ENCODE assay signal across 26 mouse cellular contexts in the genomic region with DNA sequence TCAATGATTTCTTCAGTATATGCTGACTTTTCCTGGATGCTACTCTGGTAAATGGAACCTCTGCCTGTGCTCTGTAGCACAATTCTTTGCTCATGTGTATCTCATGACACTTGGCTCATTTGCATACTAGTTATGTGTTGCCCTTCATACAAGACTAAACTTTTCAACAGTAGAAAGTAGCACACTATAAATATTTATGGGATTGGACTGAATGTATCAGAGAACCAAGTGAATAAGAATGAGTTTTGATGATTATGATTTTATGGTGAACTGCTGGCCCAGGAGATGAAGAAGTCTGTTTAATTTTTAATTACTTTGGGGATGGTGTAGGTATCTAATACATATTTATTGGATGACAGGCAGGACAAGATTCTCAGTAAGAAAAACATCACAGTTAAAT.
A peak's percentile ranks its signal among the peaks of the same experiment; 100 is the strongest.
DNase-seq lines count a peak whose midpoint lies in the region; ATAC-seq and TF ChIP-seq lines count a peak whose summit lies in the region.
"Had no signal": no experiment of that assay in that cellular context is flagged by ENCODE, and none has a peak within 500 bp of the region (broad histone marks: within the 10 kb centered on the region; RNA-seq: fewer than 3 reads in every experiment).

No protein-coding gene starts in this region.

- H3K4me3 ChIP-seq in hindbrain, embryonic 14.5 days (replicated peaks; ENCODE audit: low read length) = no peak overlapping the region
- H3K4me3 ChIP-seq in hindbrain, postnatal 0 days (ENCODE audit: low read length) = no peak overlapping the region
- no peak overlapping the region for H3K4me3 ChIP-seq in midbrain, embryonic 13.5 days (replicated peaks)
- no peak overlapping the region for H3K4me3 ChIP-seq in midbrain, postnatal 0 days (ENCODE audit: low read depth, low read length)
- no peak overlapping the region for H3K4me3 ChIP-seq in midbrain, embryonic 16.5 days (ENCODE audit: low read depth, low read length)
- H3K4me3 ChIP-seq: embryonic facial prominence, embryonic 10.5 days; embryonic facial prominence, embryonic 12.5 days; forebrain, embryonic 13.5 days; forebrain, embryonic 15.5 days had no signal

- no peak for TF ChIP-seq POLR2A in brain, embryonic 14.5 days (IDR thresholded peaks at IDR 0.05; ENCODE audit: borderline replicate concordance, extremely low read depth, insufficient read depth, insufficient read length, poor library complexity, severe bottlenecking)

- H3K27me3 ChIP-seq in hindbrain, embryonic 14.5 days (ENCODE audit: control insufficient read depth, insufficient read depth, low read length) = no peaks in the 10 kb centered on the region
- no peaks in the 10 kb centered on the region for H3K27me3 ChIP-seq in hindbrain, postnatal 0 days (ENCODE audit: insufficient read depth, low read length)
- H3K27me3 ChIP-seq in midbrain, embryonic 13.5 days = no peaks in the 10 kb centered on the region
- H3K27me3 ChIP-seq in midbrain, postnatal 0 days (ENCODE audit: insufficient read depth, low read length) = no peaks in the 10 kb centered on the region
- H3K27me3 ChIP-seq in midbrain, embryonic 16.5 days (ENCODE audit: control insufficient read depth, insufficient read depth, low read depth, low read length) = no peaks in the 10 kb centered on the region
- H3K27me3 ChIP-seq: CH12.LX; embryonic facial prominence, embryonic 12.5 days; forebrain, embryonic 13.5 days; forebrain, embryonic 15.5 days; Patski had no signal

- DNase-seq in hindbrain, embryonic 14.5 days (ENCODE audit: low spot score) = no peak
- no peak for DNase-seq in hindbrain, postnatal 0 days (ENCODE audit: low spot score)
- DNase-seq in midbrain, postnatal 0 days (ENCODE audit: low spot score) = no peak
- DNase-seq in brain, embryonic 14.5 days (ENCODE audit: low read depth) = peak; percentile 43
- DNase-seq in embryo, embryonic 10.5 days (ENCODE audit: low spot score) = no peak
- DNase-seq: adrenal gland, adult 8-10 months; adrenal gland, postnatal 14 days; adrenal gland, postnatal 36 days; B cell, adult 2 months; cerebellum, adult 11 months; cerebellum, adult 18-20 months; cerebellum, adult 8-10 months; cerebellum, adult 9-11 months; cerebellum, postnatal 14 days; cerebellum, postnatal 36 days had no signal

- ATAC-seq in hindbrain, embryonic 14.5 days (ENCODE audit: low FRiP score) = peak; percentile 31; the same call in 1 of the 2 replicates
- no peak for ATAC-seq in hindbrain, postnatal 0 days
- ATAC-seq in midbrain, embryonic 13.5 days = peak; percentile 68
- ATAC-seq in midbrain, postnatal 0 days (ENCODE audit: low FRiP score) = no peak
- ATAC-seq in midbrain, embryonic 16.5 days = peak; percentile 76
- ATAC-seq: activated CD4-positive, CD25-positive, alpha-beta regulatory T cell, adult 4 months; CD4-positive, CD25-positive, alpha-beta regulatory T cell, adult 4 months; forebrain, embryonic 13.5 days; forebrain, embryonic 15.5 days; Patski had no signal

- no peak overlapping the region for H3K9ac ChIP-seq in hindbrain, embryonic 14.5 days
- H3K9ac ChIP-seq in hindbrain, postnatal 0 days (replicated peaks; ENCODE audit: low read length) = no peak overlapping the region
- H3K9ac ChIP-seq in midbrain, embryonic 13.5 days (replicated peaks) = no peak overlapping the region
- no peak overlapping the region for H3K9ac ChIP-seq in midbrain, postnatal 0 days (replicated peaks; ENCODE audit: low read length, poor library complexity, severe bottlenecking)
- no peak overlapping the region for H3K9ac ChIP-seq in midbrain, embryonic 16.5 days (ENCODE audit: low read depth, low read length)
- H3K9ac ChIP-seq: embryonic facial prominence, embryonic 12.5 days; forebrain, embryonic 13.5 days; forebrain, embryonic 15.5 days had no signal

- H3K36me3 ChIP-seq in hindbrain, embryonic 14.5 days (replicated peaks; ENCODE audit: control insufficient read depth, insufficient read depth) = no peaks in the 10 kb centered on the region
- no peaks in the 10 kb centered on the region for H3K36me3 ChIP-seq in hindbrain, postnatal 0 days (ENCODE audit: insufficient read depth, low read length)
- H3K36me3 ChIP-seq in midbrain, embryonic 13.5 days = no peaks in the 10 kb centered on the region
- no peaks in the 10 kb centered on the region for H3K36me3 ChIP-seq in midbrain, postnatal 0 days (ENCODE audit: insufficient read depth, low read length)
- H3K36me3 ChIP-seq in midbrain, embryonic 16.5 days (ENCODE audit: control insufficient read depth, insufficient read depth, low read length) = no peaks in the 10 kb centered on the region
- H3K36me3 ChIP-seq: embryonic facial prominence, embryonic 10.5 days; embryonic facial prominence, embryonic 12.5 days; forebrain, embryonic 15.5 days; G1E had no signal

- H3K4me1 ChIP-seq in hindbrain, embryonic 14.5 days (replicated peaks; ENCODE audit: control insufficient read depth, insufficient read depth, low read length) = no peaks in the 10 kb centered on the region
- no peaks in the 10 kb centered on the region for H3K4me1 ChIP-seq in hindbrain, postnatal 0 days (ENCODE audit: insufficient read depth, low read length)
- H3K4me1 ChIP-seq in midbrain, embryonic 13.5 days (replicated peaks) = no peaks in the 10 kb centered on the region
- no peaks in the 10 kb centered on the region for H3K4me1 ChIP-seq in midbrain, postnatal 0 days (ENCODE audit: insufficient read depth, low read length)
- H3K4me1 ChIP-seq in midbrain, embryonic 16.5 days (ENCODE audit: control insufficient read depth, insufficient read depth, low read length) = no peaks in the 10 kb centered on the region
- H3K4me1 ChIP-seq: embryonic facial prominence, embryonic 10.5 days; embryonic facial prominence, embryonic 12.5 days; forebrain, embryonic 13.5 days; forebrain, embryonic 15.5 days had no signal

- H3K9me3 ChIP-seq in hindbrain, embryonic 14.5 days (ENCODE audit: control insufficient read depth, low read length) = no peaks in the 10 kb centered on the region
- no peaks in the 10 kb centered on the region for H3K9me3 ChIP-seq in hindbrain, postnatal 0 days (ENCODE audit: low read length)
- H3K9me3 ChIP-seq in midbrain, embryonic 13.5 days = no peaks in the 10 kb centered on the region
- no peaks in the 10 kb centered on the region for H3K9me3 ChIP-seq in midbrain, postnatal 0 days (ENCODE audit: low read length)
- no peaks in the 10 kb centered on the region for H3K9me3 ChIP-seq in midbrain, embryonic 16.5 days (replicated peaks; ENCODE audit: control insufficient read depth, low read length, poor library complexity, severe bottlenecking)
- H3K9me3 ChIP-seq: embryonic facial prominence, embryonic 10.5 days; embryonic facial prominence, embryonic 12.5 days; forebrain, embryonic 13.5 days; forebrain, embryonic 15.5 days had no signal

- TF ChIP-seq CTCF in hindbrain, postnatal 0 days (IDR thresholded peaks at IDR 0.05; ENCODE audit: low read depth) = no peak
- TF ChIP-seq CTCF in midbrain, postnatal 0 days (IDR thresholded peaks at IDR 0.05) = no peak
- TF ChIP-seq CTCF in brain, embryonic 14.5 days (IDR thresholded peaks at IDR 0.05; ENCODE audit: borderline replicate concordance, extremely low read depth, insufficient read depth, insufficient read length) = no peak

- no peak overlapping the region for H3K27ac ChIP-seq in hindbrain, embryonic 14.5 days
- H3K27ac ChIP-seq in hindbrain, postnatal 0 days = no peak overlapping the region
- no peak overlapping the region for H3K27ac ChIP-seq in midbrain, embryonic 13.5 days
- H3K27ac ChIP-seq in midbrain, postnatal 0 days (ENCODE audit: low read depth, low read length) = no peak overlapping the region
- H3K27ac ChIP-seq in midbrain, embryonic 16.5 days (ENCODE audit: low read length) = no peak overlapping the region
- H3K27ac ChIP-seq: embryonic facial prominence, embryonic 10.5 days; embryonic facial prominence, embryonic 12.5 days; forebrain, embryonic 13.5 days; forebrain, embryonic 15.5 days had no signal

- no peak overlapping the region for H3K4me2 ChIP-seq in hindbrain, embryonic 14.5 days (replicated peaks)
- no peak overlapping the region for H3K4me2 ChIP-seq in hindbrain, postnatal 0 days (ENCODE audit: low read depth, low read length)
- H3K4me2 ChIP-seq in midbrain, embryonic 13.5 days (replicated peaks) = no peak overlapping the region
- no peak overlapping the region for H3K4me2 ChIP-seq in midbrain, postnatal 0 days (ENCODE audit: low read depth, low read length, poor library complexity, severe bottlenecking)
- H3K4me2 ChIP-seq in midbrain, embryonic 16.5 days (ENCODE audit: low read length) = no peak overlapping the region
- H3K4me2 ChIP-seq: embryonic facial prominence, embryonic 12.5 days; forebrain, embryonic 13.5 days; forebrain, embryonic 15.5 days had no signal

Comparison
In these comparisons a context has a peak if more than half of its experiments do, and no peak if none do; other contexts are left out.
1. ATAC-seq: peak in hindbrain, embryonic 14.5 days (single experiment), midbrain, embryonic 13.5 days (single experiment) and midbrain, embryonic 16.5 days (single experiment); none in hindbrain, postnatal 0 days (single experiment) and midbrain, postnatal 0 days (single experiment).